Mouse (Mus musculus) left cerebral cortex, postnatal 10 days (tissue): ENCODE results near the gene Kdm2a. TPM values are rescaled to one million over a fixed set of nuclear protein-coding genes. Genes with fewer than 3 reads are reported as not detected.
"Not testable (repeated sequence)": the region's sequence is repeated elsewhere in the genome, so short reads cannot be mapped to it uniquely, and the experiment has no call there.

ENCODE experiments used
- DNase-seq, 2 experiments: peaks; one replicate each; pipeline ENCODE4 v3.0.0; 2021 to 2022; ENCODE audit warnings: low spot score in 2 of 2, mixed read lengths in 1 of 2; ENCODE audit errors: extremely low spot score in 1 of 2
- intact Hi-C: fragments of 180-260 bp; cut with DNase I; formaldehyde crosslinking; loops from one replicate; pipeline ENCODE4 v1.15.1; 2025
- total RNA-seq, 2 experiments: library from RNA; stranded (reverse); gene quantifications; 2 replicates each; pipeline ENCODE4 v1.2.3; 2021

The Kdm2a gene
- total RNA-seq, 2 experiments from 2014 or later: 66.6 to 67.3 TPM

DNA sequence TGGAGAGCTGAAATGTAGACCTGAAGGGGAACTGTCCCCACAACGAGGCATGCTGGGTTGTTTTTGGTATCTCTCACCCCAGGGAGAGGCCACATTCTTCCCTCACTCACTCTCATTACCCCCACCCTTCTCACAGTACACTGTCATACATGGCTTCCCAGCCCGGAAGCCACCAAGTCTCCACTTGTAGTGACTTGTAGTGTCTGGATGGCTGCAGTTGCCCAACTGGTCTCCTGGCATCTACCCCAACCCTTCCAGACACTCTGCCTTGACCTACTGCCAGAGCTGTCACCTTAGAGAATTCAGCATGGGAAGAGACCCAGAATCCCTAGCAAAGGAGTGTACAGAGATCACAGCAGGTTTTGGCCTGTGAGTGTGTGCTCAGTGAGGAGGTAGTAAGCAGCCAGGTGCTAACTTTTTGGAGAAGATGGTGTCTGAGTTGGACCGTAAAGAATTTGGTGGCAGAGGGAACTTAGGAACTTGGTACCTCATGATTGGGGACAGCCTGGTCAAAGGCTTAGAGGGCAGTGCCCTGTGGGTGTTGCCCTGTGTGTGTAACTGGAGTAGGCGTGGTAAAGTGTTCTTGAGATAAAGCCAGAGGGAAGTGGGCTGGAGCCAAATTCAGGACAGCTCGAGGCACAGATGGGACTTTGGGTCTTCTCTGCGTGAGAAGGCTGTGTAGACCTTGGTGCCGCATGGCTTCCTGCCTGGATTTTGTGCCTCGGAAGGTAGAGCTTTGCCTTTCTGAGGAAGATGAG lies 22.2 kb upstream of the Kdm2a start:
- DNase-seq: no peak
- intact Hi-C loops: no loop called here

DNA sequence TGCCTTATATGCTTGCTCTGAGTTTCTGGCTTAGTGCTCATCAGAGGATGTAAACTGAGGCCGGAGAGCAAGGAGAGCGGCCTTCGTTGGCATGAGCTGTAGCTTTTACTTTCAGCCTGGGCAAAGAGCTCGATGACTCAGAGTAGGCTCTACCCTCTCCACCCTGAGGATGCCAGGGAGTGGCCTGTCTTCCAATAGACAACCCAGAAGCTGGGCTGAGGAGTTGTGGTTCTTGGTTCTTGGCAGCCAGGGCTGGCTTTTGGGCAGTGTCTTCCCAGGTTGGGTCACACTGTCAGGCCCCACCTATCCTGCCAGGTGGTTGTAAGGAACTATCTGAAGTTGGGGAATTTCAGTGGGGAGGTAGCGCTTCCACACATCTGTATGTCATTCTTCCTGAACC lies 21.6 kb upstream of the Kdm2a start:
- DNase-seq: no peak
- intact Hi-C loops: no loop called here

DNA sequence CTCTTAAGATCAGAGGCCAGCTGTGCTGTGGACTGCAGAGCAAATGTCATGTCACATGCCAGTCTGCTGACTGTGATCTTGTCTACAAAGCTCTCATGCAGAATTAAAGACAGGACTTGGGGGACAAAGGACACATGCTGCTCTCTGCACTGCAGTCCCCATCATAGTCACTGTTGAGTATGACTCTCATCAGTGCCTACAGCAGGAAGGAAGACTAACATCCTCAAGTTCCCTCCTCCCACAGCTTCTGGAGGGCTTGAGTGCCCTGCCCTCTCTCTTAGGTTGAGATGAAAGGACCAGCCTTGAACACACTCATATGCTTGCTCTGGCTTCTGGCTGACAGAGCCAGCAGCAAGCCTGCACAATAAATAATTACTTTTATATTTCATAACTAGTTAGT lies 19.6 kb upstream of the Kdm2a start:
- intact Hi-C loops: no loop called here
- no peak for DNase-seq

DNA sequence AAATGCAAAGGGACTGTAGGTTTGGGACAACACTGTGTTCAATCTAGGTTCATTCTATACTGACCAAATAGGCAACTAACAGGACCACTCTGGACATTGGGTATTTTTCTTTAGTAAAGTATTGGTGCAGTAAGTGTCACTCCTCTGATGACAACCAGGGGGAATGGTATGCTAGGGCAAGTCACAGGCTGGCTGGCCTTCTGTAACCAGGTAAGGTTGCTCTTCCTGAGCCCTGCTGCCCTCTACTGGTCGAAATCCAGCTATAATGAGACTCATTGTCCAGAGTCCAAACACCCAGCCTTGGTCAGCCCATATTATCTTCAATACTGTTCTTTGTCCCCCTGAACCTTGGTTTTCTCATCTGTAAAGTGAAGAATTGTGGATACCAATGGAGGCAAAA lies 19.1 kb upstream of the Kdm2a start:
- DNase-seq: peak in 1 of 2 experiments; percentile 71
- intact Hi-C loops: no loop called here

DNA sequence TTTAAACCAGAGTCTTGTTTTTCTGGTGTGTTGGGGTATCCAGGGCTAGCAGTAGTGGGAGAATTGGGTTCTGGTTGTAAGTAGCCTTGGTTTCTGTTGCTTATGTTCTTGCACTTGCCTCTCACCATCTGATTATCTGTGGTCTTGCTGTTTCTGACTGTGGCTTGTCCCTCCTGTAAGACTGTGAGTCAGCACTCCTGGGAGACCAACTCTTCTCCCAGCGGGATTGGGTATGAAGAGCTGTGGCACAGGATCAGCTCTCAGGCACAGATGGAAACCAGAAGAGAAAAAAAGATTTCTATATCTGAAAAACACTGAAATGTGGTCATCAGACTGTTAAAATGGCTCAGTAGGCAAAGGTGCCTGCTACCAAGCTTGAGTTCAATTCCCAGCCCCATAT lies 16.5 kb upstream of the Kdm2a start:
- DNase-seq: no peak
- intact Hi-C loops: no loop called here

DNA sequence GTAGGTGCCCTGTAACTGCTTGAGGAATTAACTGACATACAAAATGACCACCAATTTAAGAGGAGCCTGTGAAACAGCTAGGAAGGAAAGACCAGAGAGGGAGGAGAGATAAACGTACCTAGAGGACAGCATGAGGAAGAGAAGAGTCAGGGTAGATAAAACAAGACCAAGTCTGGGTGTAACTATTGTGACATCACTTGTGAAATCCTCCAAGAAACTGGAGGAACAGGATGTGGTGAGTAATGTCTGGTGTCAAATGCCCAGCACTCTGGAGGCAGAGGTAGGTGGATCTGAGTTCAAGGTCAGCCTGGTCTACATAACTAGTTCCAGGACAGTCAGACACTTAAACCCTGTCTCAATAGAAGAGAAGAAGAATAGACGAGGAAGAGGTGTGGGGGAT lies 11.0 kb upstream of the Kdm2a start:
- intact Hi-C loops: no loop called here

DNA sequence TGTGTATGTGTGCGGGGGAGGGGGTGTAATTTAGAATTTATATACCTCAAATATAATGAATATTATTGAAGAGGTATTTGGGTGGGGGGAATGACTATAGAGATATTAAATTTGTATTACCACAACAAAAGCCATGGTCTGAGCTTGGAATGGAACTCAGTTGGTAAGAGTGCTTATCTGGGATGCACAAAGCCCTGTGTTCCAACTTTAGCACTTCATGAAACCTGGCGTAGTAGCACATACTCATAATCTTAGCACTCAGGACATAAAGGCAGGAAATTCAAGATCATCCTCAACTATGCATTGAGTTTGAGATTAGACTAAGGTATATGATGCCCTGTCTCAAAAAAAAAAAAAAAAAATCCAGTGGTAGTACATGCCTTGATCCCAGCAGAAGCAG lies 6.8 kb upstream of the Kdm2a start:
- no peak for DNase-seq
- intact Hi-C loops: no loop called here

More for the DNA sequence above, 11.0 kb upstream of the Kdm2a start:
- DNase-seq: no peak

DNA sequence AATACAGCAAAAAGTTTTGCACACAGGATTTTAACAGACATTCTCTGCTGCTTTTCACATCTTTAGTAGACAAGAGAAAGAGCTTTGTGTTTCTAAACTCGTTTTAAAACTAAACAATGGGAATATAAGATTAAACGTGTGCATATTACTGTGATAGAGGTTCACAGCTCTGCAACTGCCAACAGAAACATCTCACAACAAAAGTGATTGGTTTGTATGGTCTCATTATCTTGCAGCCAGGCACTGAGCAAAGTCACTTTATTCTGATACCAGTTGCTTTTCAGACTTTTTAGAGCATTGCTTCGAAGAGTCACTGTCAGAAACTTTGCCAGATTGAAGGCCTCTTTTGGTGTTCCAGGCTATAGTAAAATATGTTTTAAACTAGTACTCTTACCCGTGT lies 874 bp upstream of the Kdm2a start:
- intact Hi-C loops: no loop called here
- DNase-seq: no peak

DNA sequence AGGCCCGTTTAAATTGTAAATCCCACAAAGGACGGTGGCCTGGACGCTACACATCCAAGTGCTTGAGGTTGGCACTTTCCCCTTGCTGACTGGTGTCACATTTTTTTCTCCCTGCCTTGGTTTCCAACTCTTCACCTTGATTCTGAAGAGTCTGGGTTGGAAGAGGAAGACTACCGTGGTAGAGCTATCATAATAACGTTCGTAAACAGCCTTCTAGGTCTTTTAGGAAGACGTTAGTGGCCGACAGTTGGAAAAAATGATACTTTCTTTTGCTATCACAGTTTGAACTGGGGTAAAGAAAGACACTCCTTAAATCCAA lies 504 bp upstream of the Kdm2a start:
- intact Hi-C loops: no loop called here
- no peak for DNase-seq

DNA sequence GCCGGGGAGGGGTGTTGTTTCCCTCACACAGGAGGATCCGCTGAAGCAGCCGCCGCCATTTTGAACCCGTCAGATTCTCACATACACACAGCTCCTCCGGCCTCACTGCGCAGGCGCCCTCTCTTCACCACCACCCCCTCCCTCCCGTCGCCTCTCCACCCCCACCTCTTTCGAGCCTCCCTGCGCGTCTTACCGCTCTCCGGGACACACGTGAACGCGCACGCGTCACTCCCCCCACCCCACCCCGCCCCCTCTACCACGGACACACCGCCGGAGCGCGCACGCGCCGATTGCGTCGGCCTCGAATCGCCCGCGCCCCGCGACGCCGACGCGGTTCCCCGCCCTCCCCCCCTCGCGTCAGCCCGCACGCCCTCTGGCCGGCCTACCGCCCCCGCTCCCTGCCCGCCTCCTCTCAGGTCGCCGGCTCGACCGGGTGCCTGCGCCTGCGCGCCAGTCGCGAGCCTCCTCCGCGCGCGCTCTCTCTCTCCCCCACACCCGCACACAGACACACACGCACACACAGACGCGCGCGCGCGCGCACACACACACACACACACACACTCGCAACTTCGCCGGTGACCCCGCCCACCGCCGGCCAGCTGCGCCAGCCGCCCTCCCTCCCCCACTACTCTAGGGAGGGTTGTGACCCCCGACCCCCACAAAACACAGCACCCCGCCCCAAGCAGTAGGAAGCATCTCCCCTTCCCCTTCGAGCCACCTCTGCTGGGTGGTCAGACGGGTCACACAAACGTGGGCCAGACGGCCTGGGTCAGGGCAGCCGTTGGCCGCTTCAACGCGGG lies 887 bp downstream of the Kdm2a start:
- peak; percentile 93 to 98 for DNase-seq
- intact Hi-C loops: no loop called here

DNA sequence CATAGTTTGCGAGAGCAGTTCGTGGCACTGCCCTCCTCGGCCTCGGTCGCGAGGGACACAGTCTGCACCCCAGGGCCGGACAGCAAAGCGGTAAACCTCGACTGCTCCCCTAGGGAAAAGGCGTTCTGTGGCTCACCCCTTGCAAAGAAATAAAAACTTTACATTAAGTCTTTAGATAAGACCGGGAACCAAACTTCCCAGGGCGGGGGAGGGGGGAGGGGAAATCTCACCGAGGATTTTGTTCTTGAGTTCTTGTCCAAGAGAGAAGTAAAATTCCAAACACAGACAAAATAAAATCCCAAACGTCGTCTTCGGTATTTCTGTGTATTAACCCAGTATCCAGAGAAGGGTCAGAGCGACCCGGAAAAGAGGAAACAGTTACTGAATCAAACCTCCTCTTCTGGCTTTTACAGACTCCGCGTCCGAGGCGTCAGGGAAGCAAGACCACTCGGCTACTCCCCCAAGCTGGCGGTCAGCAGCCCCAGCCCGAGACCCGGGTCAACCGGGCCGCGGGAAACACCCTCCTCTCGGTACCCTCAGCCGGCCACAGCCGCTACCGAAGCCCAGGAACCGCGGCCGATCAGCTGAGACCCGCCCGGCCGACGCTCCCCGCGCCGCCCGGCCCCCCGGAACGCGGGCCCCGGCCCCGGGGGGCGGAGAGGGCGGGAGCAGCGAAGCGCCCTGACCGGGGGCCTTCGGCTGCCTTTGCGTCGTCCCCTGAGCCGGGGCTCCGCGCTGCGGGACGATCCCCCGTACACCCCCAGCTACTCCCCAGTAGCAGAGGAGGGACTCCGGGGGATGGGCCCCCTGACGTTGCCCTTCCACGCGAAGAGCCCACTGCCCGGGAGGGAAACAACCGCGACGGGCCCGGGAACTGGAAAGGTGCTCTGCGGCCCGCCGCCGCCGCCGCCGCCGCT lies 1.7 kb downstream of the Kdm2a start:
- peak in 1 of 2 experiments; percentile 66 for DNase-seq
- intact Hi-C loops: no loop called here

DNA sequence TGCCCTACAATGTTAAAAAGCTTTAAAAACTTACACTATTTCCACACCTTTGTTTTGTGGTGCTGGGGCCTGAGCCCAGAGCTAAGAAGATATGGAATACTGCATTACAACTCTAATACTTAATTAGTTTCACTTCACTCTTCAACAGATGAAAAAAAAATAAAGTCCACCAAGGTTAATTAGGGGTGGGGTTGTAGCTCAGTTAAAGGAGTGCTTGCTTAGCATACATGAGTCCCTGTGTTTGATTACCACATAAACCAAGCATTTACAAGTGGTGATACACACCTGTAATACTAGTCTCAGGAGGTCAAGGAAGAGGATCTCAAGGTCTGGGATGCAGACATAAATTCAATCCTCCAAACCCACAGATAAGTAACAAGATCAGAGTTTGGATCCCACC lies 10.8 kb downstream of the Kdm2a start:
- intact Hi-C loops: no loop called here
- DNase-seq: no peak

DNA sequence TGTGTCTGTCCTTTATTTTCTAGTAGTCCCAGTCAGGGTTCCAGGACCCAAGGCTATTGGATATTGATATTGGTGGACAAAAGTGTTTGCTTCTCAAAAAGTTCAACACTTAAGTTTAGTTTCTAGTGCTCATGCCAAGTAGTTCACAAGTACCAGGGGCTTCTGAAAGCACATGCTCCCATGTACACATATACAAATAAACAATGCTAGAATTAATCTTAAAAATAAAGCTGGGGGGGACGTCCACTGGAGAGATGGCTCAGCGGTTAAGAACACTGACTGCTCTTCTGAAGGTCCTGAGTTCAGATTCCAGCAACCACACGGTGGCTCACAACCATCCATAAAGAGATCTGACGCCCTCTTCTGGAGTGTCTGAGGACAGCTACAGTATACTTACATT lies 13.1 kb downstream of the Kdm2a start:
- no peak for DNase-seq
- intact Hi-C loops: no loop called here

DNA sequence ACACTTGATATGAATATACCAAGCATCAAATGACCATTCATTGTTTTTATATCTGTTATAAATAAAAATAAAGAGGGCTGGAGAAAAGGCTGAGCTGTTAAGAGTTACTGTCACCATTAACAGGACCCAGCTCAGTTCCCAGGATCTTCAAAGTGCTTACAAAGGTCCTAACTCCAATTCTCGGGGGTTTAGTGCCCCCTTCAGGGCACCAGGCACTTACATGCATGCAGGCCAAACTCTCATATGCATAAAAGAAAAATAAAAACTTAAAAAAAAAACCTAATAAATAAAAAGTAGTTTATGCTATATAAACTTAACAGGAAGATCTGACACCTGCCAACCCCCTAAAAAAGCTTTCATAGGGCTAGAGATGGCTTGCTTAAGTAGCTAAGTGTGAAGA lies 13.8 kb downstream of the Kdm2a start:
- intact Hi-C loops: no loop called here
- no peak for DNase-seq

DNA sequence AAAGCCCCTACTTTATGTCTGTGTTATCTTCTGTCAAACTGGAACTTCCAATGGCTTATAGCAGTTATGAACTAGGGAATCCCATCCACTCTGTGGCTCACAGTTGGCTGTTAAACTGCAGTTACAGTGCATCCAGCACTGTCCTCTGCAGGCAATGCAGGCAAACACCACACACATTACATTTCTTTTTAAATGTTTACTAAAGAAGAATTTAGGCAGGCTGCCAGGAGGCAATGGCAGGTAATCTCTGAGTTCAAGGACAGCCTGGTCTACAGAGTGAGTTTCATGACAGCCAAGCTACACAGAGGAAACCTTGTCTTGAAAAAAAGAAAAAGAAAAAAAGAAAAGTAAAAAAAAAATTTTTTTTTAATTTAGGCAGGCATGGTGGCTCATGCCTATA lies 14.8 kb downstream of the Kdm2a start:
- intact Hi-C loops: no loop called here
- DNase-seq: no peak

DNA sequence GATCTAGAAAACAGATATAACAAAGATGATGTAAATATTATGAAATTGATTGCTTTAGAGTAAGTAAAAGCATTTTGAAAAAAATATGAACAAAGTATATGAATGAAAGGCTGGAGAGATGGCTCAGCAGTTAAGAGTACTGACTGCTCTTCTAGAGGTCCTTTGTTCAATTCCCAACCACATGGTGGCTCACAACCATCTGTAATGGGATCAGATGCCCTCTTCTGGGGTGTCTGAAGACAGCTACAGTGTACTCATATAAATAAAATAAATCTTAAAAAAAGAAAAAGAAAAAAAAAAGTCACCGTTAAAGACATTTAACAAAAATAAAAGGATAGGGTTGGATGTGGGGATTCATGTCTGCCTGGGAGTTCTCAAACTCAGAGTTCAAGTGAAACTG lies 15.8 kb downstream of the Kdm2a start:
- DNase-seq, intact Hi-C loops: not testable (repeated sequence)

DNA sequence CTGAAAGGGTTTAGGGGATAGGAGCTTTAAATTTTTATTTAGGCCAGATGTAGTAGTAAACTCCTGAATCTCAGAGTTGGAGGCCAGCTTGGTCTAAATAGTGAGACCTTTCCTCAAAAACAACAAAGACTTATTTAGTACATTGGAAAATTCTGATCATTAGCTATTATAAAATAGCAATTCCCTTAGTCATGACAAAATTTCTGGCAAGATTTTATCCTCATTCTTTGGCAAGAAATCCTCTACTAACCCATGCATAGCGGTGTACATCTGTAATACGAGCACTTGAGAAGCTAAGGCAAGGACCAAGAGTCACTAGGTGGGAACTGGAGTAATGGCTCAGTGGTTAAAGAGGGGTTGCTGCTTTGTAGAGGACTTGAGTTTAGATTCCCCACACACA lies 27.4 kb downstream of the Kdm2a start:
- intact Hi-C loops: no loop called here
- no peak for DNase-seq

DNA sequence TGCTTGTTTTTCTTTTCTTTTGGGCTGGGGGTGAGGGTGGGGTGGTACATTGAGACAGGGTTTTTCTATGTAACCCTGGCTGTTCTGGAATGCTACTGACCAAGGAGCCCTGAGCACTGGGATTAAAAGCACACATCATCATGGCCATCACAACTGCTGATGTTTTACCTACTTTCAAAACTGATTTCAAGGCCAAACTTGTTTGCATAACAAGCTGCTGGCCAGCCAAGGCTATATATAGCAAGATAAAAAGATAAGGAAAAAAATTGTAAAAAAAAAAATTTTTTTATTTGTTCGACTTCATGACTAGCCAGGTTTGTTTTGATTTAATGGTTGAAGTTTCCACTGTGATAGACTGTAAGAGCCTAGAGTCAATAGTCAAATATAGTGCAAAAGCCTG lies 27.8 kb downstream of the Kdm2a start:
- no peak for DNase-seq
- intact Hi-C loops: no loop called here

DNA sequence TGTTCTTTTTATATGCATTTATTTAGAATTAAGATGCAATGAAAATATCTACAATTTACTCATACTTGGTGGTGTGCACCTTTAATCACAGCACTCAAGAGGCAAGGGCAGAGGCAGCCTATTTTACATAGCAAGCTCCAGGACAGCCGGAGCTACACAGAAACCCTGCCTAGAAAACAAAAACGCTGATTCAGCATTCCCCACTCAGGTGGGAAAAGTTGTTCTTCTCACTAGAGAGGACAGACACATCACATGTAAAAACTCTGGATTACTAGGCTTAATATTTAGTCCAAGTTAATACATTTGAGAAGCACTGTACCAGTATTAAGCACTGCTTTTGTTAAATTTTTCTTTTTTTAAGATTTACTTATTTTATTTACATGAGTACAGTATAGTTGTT lies 48.6 kb downstream of the Kdm2a start:
- no peak for DNase-seq
- intact Hi-C loops: no loop called here

DNA sequence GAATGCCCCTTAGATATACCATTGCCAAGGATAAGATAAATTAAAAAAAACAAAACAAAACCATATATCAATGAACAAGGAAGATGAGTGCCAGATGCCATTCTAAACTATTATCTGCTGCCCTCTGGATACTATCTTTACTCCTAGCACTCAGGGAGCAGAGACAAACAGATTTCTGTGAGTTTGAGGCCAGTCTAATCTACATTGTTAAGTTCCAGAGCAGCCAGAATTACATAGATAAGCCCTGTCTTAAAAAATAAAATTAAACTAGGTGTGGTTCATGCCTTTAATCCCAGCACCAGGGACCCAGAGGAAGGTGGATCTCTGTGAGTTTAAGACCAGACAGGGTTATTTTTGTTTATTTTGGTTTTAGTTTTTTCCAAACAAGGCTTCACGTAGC lies 51.6 kb downstream of the Kdm2a start:
- intact Hi-C loops: no loop called here
- no peak for DNase-seq
